Mouse (Mus musculus): Measurements from ENCODE around the gene Foxp1. TPM values are rescaled to one million over a fixed set of nuclear protein-coding genes. Genes with fewer than 3 reads are reported as not detected.

Gene Foxp1
- polyA plus RNA-seq, 1 experiment from 2014 or later = 18.9 TPM

DNA sequence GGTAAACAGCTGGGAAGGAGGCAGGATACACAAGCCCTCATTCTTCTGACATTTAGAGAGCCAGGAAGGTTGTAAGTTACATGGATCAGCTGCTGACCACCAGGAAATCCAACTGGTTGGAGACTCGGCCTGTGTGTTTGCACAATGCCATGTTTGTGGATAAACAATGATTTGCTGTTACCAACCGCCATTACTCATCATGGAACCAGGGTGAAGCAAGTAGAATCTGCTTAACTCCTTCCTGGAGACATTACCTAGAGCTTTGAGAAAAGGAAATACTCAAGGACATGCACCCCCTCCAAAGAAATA, 348.7 kb downstream of the Foxp1 start:
- Histone ChIP-seq H3K4me2 (ENCODE audit: low read depth, low read length) (peak overlapping the region; percentile 57), H3K9me3 (ENCODE audit: low read length) (no peaks in the 10 kb centered on the region), H3K27ac (ENCODE audit: low read depth) (peak overlapping the region; percentile 94), H3K27me3 (ENCODE audit: insufficient read depth, low read length) (no peaks in the 10 kb centered on the region), H3K4me1 (ENCODE audit: insufficient read depth) (peaks cover 27% of the 10 kb centered on the region), H3K9ac (replicated peaks) (no peak overlapping the region), H3K4me3 (ENCODE audit: low read depth, low read length) (no peak overlapping the region), H3K36me3 (replicated peaks; ENCODE audit: insufficient read depth, low read length) (no peaks in the 10 kb centered on the region)
- peak; percentile 29 for DNase-seq
- no peak for TF ChIP-seq CTCF (IDR thresholded peaks at IDR 0.05; ENCODE audit: low read depth)
- TF ChIP-seq EP300 (IDR thresholded peaks at IDR 0.05; ENCODE audit: low read depth) = no peak
- 40% methylated on average over 2 of the region's 2 CpGs for WGBS (ENCODE audit: insufficient replicate concordance)
- peak; percentile 69 for ATAC-seq

DNA sequence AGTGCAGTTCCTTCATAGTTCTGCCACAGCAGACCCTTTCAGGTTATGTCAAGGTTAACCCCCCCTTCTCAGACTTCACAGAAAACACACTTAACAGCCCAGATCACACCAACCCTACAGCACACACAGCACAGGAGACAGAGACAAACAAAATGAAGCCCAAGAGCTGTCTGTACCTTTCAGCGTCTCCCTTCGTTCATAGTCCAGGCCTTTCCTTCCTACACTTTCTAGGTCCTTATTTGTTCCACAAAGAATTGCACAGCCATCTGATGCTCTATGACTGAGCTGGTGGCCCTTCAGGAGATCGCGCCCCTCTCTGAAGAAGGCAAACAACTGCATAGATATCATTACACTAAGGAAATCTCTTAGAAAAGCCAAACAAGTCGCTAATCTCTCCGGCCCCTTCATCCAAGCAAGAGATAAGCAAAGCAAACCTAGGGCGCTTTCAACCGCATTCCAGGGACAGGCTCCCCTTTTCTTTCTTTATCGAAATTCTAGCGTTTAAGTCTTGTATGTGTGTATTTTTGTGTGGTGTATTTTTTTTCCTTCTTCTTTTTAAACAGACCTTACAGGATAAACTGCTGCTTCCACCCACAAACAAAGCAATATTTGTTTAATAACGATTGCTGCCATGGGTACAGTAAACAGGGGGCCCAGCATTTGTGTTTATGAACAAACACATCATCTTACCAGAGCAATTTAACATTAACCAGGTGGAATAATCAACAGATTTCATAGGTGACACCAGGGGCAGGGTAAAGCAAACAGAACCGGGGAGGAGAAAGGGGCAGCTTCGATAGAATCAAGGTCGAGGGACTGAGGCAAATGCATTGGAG, 349.2 kb downstream of the Foxp1 start:
- Histone ChIP-seq H3K27ac (ENCODE audit: low read depth) (peak overlapping the region; percentile 94), H3K9me3 (ENCODE audit: low read length) (no peaks in the 10 kb centered on the region), H3K4me3 (ENCODE audit: low read depth, low read length) (peak overlapping the region; percentile 20), H3K27me3 (ENCODE audit: insufficient read depth, low read length) (no peaks in the 10 kb centered on the region), H3K4me2 (ENCODE audit: low read depth, low read length) (peak overlapping the region; percentile 57), H3K36me3 (replicated peaks; ENCODE audit: insufficient read depth, low read length) (no peaks in the 10 kb centered on the region), H3K4me1 (ENCODE audit: insufficient read depth) (peaks cover 28% of the 10 kb centered on the region), H3K9ac (replicated peaks) (peak overlapping the region; percentile 59)
- 36% methylated on average over 14 of the region's 14 CpGs for WGBS (ENCODE audit: insufficient replicate concordance)
- no peak for TF ChIP-seq CTCF (IDR thresholded peaks at IDR 0.05; ENCODE audit: low read depth)
- TF ChIP-seq EP300 (IDR thresholded peaks at IDR 0.05; ENCODE audit: low read depth) = no peak
- ATAC-seq = peak; percentile 73
- no peak for DNase-seq

GRCm38 (mm10) chr6:99172589-99172986, 349.9 kb downstream of the Foxp1 start:
- ATAC-seq = no peak
- Histone ChIP-seq H3K4me1 (ENCODE audit: insufficient read depth) (peaks cover 28% of the 10 kb centered on the region), H3K4me2 (ENCODE audit: low read depth, low read length) (peak overlapping the region; percentile 57), H3K27ac (ENCODE audit: low read depth) (peak overlapping the region; percentile 94), H3K9me3 (ENCODE audit: low read length) (no peaks in the 10 kb centered on the region), H3K36me3 (replicated peaks; ENCODE audit: insufficient read depth, low read length) (no peaks in the 10 kb centered on the region), H3K4me3 (ENCODE audit: low read depth, low read length) (peak overlapping the region; percentile 20), H3K27me3 (ENCODE audit: insufficient read depth, low read length) (no peaks in the 10 kb centered on the region), H3K9ac (replicated peaks) (peak overlapping the region; percentile 59)
- TF ChIP-seq CTCF (IDR thresholded peaks at IDR 0.05; ENCODE audit: low read depth) = no peak
- TF ChIP-seq EP300 (IDR thresholded peaks at IDR 0.05; ENCODE audit: low read depth) = no peak
- no peak for DNase-seq
- WGBS (ENCODE audit: insufficient replicate concordance) = 46% methylated on average over 6 of the region's 6 CpGs

GRCm38 (mm10) chr6:99171901-99172588, 350.5 kb downstream of the Foxp1 start:
- 0 out of 2 replicates have a peak, but pooled peaks have one; percentile 9 for ATAC-seq
- Histone ChIP-seq H3K9me3 (ENCODE audit: low read length) (no peaks in the 10 kb centered on the region), H3K4me1 (ENCODE audit: insufficient read depth) (peaks cover 32% of the 10 kb centered on the region), H3K27ac (ENCODE audit: low read depth) (peak overlapping the region; percentile 94), H3K4me2 (ENCODE audit: low read depth, low read length) (peak overlapping the region; percentile 57), H3K9ac (replicated peaks) (peak overlapping the region; percentile 59), H3K4me3 (ENCODE audit: low read depth, low read length) (peak overlapping the region; percentile 20; the same call in 1 of the 2 replicates), H3K36me3 (replicated peaks; ENCODE audit: insufficient read depth, low read length) (no peaks in the 10 kb centered on the region), H3K27me3 (ENCODE audit: insufficient read depth, low read length) (no peaks in the 10 kb centered on the region)
- TF ChIP-seq CTCF (IDR thresholded peaks at IDR 0.05; ENCODE audit: low read depth) (no peak), EP300 (IDR thresholded peaks at IDR 0.05; ENCODE audit: low read depth) (no peak)
- DNase-seq = peak; percentile 36
- WGBS (ENCODE audit: insufficient replicate concordance) = 45% methylated on average over 8 of the region's 8 CpGs

DNA sequence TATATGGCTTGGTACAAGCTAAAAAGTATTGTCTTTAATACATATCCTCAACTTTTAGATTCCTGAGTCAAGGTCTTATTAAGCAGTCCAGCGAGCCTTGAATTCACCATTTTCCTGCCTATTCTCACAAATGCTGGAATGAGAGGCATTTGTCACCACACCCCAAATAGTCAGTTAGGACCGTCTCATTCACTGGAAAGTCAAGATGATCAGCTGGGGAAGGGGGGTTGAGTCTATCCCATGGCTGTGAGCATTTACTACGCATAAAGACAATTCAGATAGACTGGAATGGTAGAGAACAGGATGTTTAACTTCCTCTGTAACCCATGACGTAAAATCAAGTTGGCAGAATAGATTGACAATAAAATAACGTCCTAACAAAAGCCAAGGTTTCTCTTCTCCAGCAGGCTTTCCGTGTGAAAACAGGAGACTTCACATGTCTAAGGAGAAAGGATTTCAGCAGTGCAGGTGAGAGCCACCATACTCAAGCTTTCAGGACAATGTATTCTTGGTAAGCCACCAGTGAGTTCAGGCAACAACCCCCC, 351.2 kb downstream of the Foxp1 start:
- peaks cover 36% of the 10 kb centered on the region for H3K4me1 ChIP-seq (ENCODE audit: insufficient read depth)
- no peaks in the 10 kb centered on the region for H3K36me3 ChIP-seq (replicated peaks; ENCODE audit: insufficient read depth, low read length)
- H3K4me3 ChIP-seq (ENCODE audit: low read depth, low read length) = 0 out of 2 replicates have a peak overlapping the region, but pooled peaks have one; percentile 20
- DNase-seq (no peak), ATAC-seq (no peak)
- peak overlapping the region; percentile 94 for H3K27ac ChIP-seq (ENCODE audit: low read depth)
- no peaks in the 10 kb centered on the region for H3K27me3 ChIP-seq (ENCODE audit: insufficient read depth, low read length)
- H3K9ac ChIP-seq (replicated peaks) = peak overlapping the region; percentile 59; the same call in 1 of the 2 replicates
- no peak for TF ChIP-seq CTCF (IDR thresholded peaks at IDR 0.05; ENCODE audit: low read depth)
- 53% methylated on average over 6 of the region's 6 CpGs for WGBS (ENCODE audit: insufficient replicate concordance)
- H3K9me3 ChIP-seq (ENCODE audit: low read length) = no peaks in the 10 kb centered on the region
- peak overlapping the region; percentile 57 for H3K4me2 ChIP-seq (ENCODE audit: low read depth, low read length)

DNA sequence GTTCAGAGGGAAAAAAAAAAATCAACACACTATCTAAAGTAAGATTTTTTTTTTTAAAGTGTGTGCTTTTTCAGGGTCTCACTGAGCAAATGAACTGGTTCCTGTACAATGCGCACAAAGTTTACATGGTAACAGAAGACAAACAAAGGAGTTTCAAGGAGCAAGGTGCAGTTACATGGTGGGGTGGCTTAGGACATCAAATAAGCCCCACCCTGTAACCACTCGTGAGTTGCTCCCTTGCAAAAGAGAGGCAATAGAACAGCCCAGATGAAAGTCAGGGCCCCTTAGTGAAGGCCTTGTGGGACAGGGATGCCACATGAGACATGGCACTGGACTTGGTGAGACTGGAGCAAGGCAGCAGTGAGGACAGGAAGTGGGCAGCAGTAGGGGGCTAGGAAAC, 353.8 kb downstream of the Foxp1 start:
- Histone ChIP-seq H3K4me1 (ENCODE audit: insufficient read depth) (peaks cover 29% of the 10 kb centered on the region), H3K4me2 (ENCODE audit: low read depth, low read length) (no peak overlapping the region), H3K9me3 (ENCODE audit: low read length) (no peaks in the 10 kb centered on the region), H3K9ac (replicated peaks) (no peak overlapping the region), H3K4me3 (ENCODE audit: low read depth, low read length) (no peak overlapping the region), H3K27me3 (ENCODE audit: insufficient read depth, low read length) (no peaks in the 10 kb centered on the region), H3K27ac (ENCODE audit: low read depth) (peak overlapping the region; percentile 12; the same call in 1 of the 2 replicates), H3K36me3 (replicated peaks; ENCODE audit: insufficient read depth, low read length) (no peaks in the 10 kb centered on the region)
- TF ChIP-seq CTCF (IDR thresholded peaks at IDR 0.05; ENCODE audit: low read depth) = no peak
- 0 out of 2 replicates have a peak, but pooled peaks have one; percentile 12 for TF ChIP-seq EP300 (IDR thresholded peaks at IDR 0.05; ENCODE audit: low read depth)
- 49% methylated on average over 2 of the region's 2 CpGs for WGBS (ENCODE audit: insufficient replicate concordance)
- no peak for DNase-seq
- ATAC-seq = peak; percentile 24; the same call in 1 of the 2 replicates
